Mouse (Mus musculus): ENCODE results near the gene Ankrd13b.
A peak's percentile ranks its signal among the peaks of the same experiment; 100 is the strongest.

GRCm38 (mm10) chr11:77525804-77526486 is 36.5 kb upstream of the Ankrd13b start:
- TF ChIP-seq EP300 (IDR thresholded peaks at IDR 0.05; ENCODE audit: insufficient read depth, low read depth, low read length), result no peak
- TF ChIP-seq CTCF (IDR thresholded peaks at IDR 0.05), result peak; percentile 21; the same call in 1 of the 2 replicates
